Mouse (Mus musculus): ENCODE data around the gene Crim1.

Gene Crim1

DNA sequence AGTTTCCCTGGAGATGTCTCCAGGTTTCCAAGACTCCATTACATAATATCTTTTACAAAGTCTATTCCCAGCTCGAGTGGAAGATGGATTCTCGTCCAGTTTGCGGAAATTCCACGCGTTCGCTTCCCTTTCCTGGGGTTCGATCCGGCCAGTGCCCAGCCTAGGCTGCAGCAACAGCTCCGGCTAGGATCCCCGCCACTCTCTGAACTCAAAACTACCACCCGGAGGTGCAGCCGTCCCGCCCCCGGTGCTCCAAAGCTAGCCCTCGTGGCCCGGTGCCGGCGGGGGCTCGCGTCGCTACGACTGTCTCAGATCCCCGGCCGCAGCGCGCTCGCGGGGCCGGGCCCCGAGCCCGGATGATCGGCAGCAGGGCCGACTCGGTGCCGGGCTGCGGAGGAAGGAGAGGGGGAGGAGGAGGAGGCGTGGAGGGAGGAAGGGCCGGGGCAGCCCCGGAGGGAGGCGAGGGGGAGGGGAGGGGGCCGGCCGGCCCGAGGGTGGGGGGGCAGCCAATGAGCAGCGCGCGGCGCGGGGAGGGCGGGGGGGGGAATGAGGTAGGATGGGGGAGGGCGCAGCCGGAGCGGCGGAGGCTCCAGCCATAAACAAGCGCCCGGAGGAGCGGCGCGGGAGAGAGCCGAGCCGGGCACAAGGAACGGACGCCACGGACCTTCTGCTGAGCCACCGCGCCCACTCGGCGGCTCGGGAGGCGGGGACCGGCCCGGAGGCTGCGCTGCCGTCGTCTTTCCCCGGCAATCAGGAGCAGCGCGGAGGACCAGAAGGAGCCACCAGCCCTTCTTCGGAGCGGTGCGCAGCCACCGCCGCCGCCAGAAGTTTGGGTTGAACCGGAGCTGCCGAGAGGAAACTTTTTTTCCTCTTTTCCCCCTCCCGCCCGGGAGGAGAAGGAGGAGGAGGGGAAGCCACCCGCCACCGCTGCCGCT, at the start of gene Crim1:
Gene Crim1, plus strand, starts transcription at position 623 of the 935 bp plus-strand sequence.
- DNase-seq (ENCODE audit: extremely low read depth, low read depth, low spot score), result no peak

DNA sequence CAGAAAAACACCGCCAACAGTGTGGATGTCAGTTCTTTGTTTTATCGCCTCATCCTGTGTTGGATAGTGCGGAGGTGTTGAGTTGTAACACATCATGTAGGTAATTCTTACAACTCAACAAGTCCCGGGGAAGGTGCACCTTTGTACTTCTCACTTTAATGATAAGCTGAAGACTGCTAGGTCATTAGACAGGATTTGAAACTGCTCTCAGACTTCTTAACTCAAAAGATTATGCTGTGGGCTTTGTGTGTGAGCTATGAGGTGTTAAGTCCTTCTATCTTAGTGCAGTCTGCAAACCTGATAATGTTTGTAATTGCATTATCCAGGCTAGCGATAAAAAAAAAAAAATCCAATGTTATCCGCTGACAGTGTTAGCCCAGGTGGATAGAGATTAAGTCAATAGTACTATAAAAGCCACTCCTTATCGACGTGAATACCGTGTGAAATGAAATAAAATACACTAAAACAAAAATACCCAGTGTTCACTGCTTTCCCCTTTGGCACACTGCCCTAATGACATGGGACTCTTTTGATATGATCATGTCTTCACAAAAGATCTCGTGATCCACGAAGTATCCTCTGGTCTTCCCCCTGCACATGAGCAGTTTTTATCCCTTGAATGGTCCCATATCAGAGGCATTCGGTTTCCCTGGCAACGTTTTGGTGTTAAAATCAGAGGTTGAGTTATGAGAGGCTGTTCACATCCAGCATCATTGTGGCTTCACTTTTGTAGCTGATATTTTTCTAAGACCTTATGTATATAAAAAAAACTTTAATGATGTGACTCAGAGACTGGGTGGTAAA, 48.4 kb upstream of the Crim1 start:
- DNase-seq (ENCODE audit: extremely low read depth, low read depth, low spot score), result no peak

DNA sequence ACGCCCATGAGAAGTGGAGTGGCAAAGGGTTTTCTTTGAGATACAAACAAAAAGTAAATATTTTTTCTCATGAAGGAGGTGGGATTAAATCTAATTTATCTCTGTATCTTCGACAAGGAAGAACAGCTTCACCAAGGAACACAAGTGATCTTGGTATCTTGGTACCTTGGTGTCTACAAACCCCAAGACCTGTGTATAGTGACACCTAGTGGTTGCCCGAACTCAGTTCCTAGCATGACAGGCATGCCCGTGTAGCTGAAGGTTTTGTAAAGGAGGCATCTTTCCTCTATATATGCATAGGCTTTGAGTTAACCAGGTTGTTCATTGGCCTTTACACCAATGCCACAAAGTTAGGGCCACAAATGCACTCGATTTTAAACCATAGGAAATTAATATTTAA, 36.8 kb upstream of the Crim1 start:
- no peak for DNase-seq (ENCODE audit: extremely low read depth, low read depth, low spot score)

DNA sequence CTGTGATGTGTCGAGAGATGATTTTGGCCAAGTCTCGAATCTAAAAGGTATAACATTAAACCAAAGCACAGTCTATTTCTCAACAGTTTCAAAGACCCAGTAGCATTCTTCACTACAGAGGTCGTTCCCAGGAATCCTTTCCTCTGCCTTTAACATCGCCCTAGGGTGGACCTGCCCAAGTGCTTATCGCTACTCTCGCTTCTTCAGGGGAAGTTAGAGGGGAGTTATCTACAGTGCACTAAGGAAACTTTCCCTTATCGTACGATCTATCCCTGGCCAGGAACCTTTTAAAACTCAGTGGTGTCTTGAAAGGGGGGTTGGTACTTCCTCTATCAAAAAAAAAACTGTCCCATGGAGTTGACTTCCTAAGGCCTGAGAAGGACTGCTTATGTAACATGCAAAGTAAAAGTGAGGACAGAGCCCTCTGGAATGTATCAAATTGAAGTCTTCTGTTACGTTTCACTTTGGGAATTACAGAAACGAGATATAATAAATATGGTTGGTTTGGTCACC, 36.3 kb upstream of the Crim1 start:
- DNase-seq (ENCODE audit: extremely low read depth, low read depth, low spot score), result no peak

DNA sequence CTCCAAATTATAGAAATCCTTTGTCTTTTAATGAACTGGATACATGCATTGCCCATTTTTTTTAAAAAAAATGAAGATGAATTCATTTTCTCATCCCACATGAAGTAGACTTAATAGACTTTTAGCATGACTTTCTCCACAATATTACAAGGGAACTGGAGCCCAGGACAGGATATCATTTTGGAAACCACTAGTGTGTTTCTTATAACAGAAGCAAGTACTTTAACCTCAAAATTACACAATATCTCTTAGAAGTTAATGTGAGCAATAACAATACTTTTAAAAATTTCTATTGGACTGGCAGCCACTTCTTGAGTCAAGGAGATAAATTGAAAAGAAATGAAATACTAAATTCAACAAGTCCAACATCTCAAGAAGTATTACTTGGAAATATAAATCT, 34.2 kb upstream of the Crim1 start:
- no peak for DNase-seq (ENCODE audit: extremely low read depth, low read depth, low spot score)

DNA sequence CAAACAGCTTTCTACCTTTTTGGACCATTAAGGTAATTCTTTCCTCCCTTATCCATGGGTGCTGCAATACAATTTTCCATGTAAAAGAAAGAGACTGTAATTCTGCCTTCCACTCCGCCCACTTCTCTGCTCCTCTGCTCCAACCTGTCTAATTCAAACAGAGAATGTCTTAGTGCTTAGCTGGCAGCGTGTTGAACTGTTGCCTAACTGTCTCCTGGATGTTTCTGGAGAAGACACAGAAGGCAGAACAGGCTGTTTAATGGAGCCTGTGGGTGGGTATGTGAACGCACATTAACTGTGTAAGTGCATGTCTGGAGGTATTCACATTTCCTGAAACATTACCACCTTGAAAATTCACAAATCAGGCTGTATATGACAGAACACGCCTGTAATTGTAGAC, 33.5 kb upstream of the Crim1 start:
- DNase-seq (ENCODE audit: extremely low read depth, low read depth, low spot score), result peak; percentile 82

DNA sequence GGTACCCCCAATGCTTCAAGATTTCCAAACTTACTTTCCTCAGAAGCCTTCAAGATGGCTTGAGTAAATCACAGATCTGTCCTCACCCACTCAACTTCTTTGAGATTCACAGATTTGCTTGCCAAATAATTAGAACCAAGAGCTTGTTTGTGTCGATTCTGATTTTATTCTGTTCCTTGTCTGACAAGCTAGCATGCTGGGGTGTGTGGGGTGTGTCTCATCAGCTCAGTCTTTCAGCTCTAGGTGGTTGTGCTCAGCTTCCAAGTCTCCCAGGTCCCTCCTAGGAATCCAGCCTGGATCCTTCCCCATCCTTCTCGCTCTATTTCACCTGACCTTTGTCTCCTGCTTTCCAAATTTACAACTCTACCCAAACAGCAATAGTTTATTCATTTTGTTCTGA, 27.7 kb upstream of the Crim1 start:
- DNase-seq (ENCODE audit: extremely low read depth, low read depth, low spot score), result no peak

DNA sequence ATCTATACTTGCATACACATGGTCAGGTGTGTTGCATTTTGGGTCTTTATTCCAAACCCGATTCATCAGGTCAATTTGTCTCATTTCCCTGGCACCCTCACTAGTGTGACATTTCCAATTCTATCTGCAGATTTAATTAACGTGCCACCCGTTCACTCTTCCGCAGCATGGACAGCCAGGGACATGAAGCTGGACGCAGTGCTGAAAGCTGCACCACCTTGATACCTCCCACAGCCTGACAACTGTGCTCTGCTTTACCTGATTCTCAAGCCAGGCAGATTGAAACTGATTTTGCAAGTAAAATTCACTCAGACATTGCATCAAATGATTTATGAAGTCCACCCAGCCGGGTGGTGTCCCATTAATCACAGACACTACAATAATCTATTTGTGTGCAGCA, 19.3 kb upstream of the Crim1 start:
- DNase-seq (ENCODE audit: extremely low read depth, low read depth, low spot score), result no peak

DNA sequence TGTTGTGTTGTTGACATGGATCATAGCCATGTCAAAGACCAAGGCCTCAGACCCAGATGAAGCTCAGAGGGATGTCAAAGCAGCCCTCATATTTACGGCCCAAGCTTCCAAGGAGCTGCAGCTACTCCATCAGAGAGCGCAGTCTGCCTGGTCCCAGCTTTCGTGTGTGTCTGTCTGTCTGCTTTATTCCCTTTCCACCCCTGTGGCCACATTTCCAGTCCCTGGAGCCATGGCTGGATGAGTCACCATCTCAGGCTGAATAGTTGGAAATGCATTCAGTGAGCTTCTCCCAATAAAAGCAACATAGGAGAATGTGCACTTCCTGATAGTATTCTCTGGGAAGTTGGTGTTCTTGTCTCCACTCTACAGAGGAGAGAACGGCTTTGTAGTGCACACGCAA, 3.9 kb upstream of the Crim1 start:
- no peak for DNase-seq (ENCODE audit: extremely low read depth, low read depth, low spot score)

DNA sequence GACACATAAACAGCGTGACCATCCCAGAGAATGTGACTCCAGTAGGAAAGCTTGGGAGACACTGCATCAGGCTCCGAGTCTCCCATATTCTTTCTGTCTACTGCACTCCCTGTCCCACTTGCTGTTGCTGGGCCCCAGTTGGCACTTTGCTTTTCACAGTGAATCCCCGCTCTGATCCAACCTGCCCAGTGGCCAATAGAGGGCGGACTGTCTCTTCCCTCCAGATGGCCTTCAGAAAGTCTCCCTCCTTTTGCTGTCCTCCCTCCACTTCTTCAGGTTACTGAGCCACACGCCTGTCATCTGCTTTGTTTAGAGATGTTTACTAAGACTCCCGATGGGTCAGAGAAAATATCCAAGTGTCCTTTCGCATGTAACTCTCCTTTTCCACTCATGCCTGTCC, 2.9 kb upstream of the Crim1 start:
- DNase-seq (ENCODE audit: extremely low read depth, low read depth, low spot score), result no peak

DNA sequence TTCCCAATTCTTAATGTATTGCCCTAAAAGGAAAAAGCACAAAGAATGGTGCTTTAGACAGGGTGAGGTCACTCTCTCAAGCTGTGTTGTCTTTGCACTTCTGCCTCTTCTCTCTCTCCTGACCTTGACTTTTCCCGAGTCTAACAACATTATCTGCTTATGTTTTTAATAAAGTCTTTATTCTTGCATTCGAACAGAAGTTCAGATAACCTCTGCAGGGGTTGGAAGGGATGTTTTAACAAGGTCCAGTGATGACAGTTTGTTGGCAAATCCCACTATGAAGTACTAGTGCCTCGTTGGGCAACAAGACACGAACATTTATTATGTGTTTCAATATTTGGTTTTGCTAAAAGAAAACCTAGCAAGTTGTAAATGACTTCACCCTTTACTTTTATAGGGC, 1.9 kb upstream of the Crim1 start:
- no peak for DNase-seq (ENCODE audit: extremely low read depth, low read depth, low spot score)

DNA sequence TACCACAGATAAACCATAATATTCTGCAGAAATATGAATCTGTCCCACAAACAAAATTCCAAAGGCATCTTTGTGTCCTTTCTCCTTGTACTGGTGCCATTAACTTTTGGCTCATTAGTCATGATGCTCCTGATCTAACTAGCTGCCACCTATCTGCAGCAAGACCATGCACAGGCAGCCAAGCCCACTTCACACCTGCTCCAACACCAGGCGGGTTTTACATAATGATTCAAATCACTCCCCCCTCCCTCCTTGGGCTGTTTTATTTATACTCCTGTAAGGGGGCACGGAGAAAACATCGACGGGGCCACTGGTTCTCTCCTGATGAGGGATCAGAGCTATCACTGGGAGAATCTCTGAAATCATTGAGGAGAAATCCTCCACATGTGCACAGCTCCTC, 1.2 kb upstream of the Crim1 start:
- no peak for DNase-seq (ENCODE audit: extremely low read depth, low read depth, low spot score)

DNA sequence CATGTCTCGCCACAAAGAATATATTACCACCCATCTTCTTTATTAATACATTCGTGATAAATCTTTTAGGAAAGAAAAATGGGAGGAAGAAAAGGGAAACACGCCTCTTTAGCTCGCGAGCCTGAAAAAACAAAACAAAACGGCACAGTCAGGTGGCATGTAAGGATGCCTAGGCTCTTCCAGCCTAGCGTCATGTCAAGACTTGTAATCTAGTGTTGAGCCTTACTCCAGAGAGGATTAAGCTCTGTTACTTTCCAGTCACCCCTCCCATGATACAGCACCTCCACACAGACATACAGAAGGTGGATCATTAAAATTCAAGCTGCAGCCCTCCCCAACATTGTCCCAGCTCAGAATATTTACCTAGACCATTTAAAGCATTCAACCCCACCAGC, 820 bp upstream of the Crim1 start:
- no peak for DNase-seq (ENCODE audit: extremely low read depth, low read depth, low spot score)

DNA sequence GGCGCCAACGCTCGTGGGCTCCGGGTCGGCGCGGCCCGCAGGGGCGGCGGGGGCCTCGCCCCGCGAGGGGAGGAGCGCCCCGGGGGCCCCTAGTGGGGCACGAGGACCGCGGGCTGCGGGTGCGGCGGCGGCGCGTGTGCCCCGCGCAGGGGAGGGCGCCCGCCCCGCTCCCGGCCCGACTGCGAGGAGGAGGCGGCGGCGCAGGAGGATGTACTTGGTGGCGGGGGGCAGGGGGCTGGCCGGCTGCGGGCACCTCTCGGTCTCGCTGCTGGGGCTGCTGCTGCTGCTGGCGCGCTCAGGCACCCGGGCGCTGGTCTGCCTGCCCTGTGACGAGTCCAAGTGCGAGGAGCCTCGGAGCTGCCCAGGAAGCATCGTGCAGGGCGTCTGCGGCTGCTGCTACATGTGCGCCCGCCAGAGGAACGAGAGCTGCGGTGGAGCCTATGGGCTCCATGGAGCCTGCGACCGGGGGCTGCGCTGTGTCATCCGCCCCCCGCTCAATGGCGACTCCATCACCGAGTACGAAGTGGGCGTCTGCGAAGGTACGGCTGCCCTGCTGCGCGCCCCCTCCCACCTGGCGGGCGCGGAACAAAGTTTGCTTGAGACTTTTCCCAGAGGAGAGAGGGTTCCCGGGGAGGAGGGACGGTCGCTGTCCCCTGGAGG, 643 bp downstream of the Crim1 start:
- no peak for DNase-seq (ENCODE audit: extremely low read depth, low read depth, low spot score)

DNA sequence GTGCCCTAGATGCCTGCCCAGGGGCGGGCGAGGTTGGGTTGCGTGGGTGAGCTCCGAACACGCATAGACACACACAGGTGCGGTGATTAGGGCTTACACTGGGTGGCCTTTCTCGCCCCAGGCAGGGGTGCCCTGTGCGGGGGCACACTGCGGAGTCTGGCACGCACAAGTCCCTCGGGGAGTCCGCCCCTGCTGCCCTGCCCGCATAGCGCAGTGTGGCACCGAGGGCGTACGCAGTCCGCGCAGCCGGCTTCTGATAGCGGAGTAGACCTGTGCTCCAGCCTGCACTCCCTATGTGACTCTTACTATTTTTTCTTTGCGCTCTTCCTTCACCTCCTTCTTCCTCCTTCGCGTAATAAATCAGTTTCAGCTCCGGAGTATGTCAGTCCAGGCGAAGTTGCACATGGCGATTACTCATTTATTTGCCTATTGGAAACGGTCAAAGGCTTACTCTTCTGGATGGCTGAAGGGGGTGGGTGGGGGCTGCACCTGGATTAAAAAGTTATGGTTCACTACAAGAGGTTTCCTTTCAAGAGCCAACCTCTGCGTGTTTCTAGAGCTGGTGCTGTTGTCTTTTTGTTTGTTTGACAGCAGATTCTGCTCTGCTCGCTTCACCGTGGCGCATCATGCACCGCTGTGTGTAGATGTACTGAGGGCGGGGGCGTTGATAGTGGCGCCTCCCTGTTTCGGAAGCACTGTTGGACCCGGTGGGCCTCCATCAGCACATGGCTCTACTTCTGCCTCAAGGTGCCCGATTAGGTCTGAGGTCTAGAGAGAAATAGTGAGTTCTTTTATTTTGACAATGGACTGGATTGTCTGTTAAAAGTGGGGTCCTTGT, 1.4 kb downstream of the Crim1 start:
- DNase-seq (ENCODE audit: extremely low read depth, low read depth, low spot score), result no peak

DNA sequence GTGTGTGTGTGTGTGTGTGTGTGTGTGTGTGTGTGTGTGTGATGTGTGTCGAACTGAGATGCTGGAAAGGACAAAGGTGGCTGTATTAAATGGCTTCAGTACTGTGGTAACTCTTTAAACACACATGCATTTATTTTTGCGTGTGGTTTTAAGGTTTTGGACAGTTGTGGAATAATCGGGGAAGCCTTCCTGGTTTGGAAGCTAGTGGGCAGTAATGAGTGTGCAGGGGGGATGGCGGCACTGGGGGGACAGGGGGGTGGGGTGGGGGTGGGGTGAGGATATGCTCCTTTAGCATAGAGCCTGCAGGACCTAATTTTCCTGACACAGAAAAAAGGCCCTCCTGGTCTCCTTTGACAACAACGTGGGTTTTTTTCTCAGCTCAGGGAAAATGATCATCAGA, 2.2 kb downstream of the Crim1 start:
- no peak for DNase-seq (ENCODE audit: extremely low read depth, low read depth, low spot score)

DNA sequence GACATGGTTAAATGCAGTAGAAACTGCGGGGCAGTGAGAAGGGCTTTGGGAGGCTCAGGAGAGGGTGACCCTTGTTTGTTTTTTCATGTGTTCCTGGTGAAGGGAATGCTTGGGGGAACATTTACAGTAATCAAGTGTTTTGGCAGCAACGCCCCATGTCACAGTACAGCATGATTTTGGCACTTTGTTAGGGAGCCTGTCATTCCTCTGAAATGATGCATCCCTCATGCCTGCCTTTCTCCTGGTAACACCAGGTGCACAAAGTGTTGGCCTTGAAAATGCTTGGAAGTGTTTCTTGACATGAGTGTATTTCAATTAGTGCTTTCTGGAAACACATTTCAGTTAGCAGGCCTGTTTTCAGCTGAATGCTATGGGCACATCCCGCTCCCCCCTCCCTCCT, 2.7 kb downstream of the Crim1 start:
- no peak for DNase-seq (ENCODE audit: extremely low read depth, low read depth, low spot score)

DNA sequence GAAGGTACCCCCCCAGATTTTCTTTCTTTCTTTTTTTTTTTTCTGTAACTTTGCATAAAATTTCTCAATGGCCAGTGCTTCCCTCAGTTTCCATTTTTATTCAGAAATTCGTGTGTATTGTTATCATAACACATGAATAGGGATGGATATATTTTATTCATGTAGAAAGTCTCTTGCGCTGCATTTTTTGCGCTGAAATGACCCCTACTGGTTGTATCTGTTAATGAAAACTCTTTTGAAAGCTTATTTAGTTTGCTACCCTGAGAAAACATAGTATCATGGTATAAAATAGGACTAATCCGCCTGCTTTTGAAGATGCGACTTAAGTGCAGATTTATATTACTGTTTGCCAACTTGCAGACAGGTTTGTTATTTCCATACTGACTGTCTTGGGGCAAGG, 3.4 kb downstream of the Crim1 start:
- no peak for DNase-seq (ENCODE audit: extremely low read depth, low read depth, low spot score)

DNA sequence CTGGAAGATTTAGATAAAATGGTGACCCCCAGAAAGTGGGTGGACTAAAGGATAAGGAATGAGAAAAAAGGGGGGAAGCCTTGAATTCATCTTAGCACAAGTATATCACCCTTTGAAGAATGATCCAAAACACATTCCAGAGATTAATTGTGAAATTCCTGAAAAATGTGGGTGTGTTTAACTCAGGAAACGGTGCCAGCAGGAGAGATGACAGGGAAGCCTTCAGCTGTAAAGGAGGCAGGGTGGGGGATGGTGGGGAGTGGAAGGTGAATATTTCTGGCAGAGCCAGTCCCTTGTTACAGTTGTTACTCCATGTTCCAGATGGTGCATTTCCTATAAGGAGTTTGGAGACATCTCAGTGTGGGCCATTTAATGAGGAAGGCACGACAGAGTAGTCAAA, 6.4 kb downstream of the Crim1 start:
- DNase-seq (ENCODE audit: extremely low read depth, low read depth, low spot score), result no peak

DNA sequence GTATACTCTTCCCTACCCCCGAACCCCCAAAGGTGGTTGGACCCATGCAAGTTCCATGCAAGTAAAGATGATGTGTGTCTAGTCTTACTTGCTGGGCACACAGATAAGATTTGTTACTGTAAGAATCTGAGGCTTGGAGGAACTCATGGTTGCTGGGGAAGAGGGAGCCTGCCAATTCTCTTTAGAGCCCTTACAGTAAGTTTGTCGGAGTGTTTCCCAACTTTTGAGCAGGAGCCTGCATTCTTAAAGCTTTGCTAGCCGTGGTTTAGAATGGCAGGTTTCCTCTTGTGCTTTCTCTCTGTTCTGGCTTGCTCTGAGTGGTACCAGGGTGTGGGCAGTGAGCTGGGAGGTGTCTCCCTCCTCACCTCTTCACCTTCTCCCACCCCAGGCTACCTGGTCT, 7.2 kb downstream of the Crim1 start:
- no peak for DNase-seq (ENCODE audit: extremely low read depth, low read depth, low spot score)

DNA sequence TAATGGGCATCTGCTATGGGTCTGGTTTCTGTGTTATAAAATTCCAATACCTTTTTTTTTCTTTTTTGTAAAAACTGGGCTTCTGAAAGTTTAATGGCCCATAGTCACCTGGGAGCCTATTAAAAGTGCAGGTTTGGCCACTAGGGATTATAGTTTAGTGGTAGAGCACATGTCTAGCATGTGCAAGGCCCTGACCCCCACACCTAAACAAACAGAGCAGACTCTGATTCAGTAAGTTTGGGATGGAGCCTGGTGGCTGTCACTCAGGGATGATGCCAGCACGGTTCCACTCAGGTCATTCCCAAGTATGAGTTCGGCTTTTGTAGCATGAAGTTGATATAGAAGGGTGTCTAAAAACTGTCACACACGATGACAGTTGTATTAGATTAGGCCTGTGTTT, 8.8 kb downstream of the Crim1 start:
- no peak for DNase-seq (ENCODE audit: extremely low read depth, low read depth, low spot score)
